Mouse (Mus musculus) embryonic facial prominence, embryonic 11.5 days (tissue): ENCODE data around the gene Ankrd52. TPM values are rescaled to one million over a fixed set of nuclear protein-coding genes. Genes with fewer than 3 reads are reported as not detected.
A peak's percentile ranks its signal among the peaks of the same experiment; 100 is the strongest.

Source experiments
- ATAC-seq: fragments of 200-750 bp; cut with Nextera tagmentation; replicated peaks from 2 replicates; pipeline ENCODE4 v1.8.0; 2017; ENCODE audit warnings: low read depth; ENCODE audit not compliant: insufficient number of reproducible peaks, low FRiP score, low TSS enrichment
- DNase-seq: peaks from one replicate; pipeline ENCODE4 v3.0.0-alpha.2; 2015; ENCODE audit warnings: low spot score
- H3K27ac ChIP-seq: fragments of 300-500 bp; sonication (generic); replicated peaks from 2 replicates; pipeline ENCODE4 v1.5.1; 2014; ENCODE audit warnings: mild to moderate bottlenecking, low read depth, low read length, control low read depth
- H3K27me3 ChIP-seq: fragments of 300-500 bp; sonication (generic); 2 replicates; pipeline ENCODE4 v1.6.1; 2014; ENCODE audit warnings: mild to moderate bottlenecking, low read length, moderate library complexity, mixed read lengths; ENCODE audit not compliant: control insufficient read depth, insufficient read depth
- H3K36me3 ChIP-seq: fragments of 300-500 bp; sonication (generic); replicated peaks from 2 replicates; pipeline ENCODE4 v1.6.1; 2014; ENCODE audit warnings: low read depth, mild to moderate bottlenecking, low read length, moderate library complexity, mixed read lengths; ENCODE audit not compliant: control insufficient read depth, insufficient read depth
- H3K4me1 ChIP-seq: fragments of 300-500 bp; sonication (generic); 2 replicates; pipeline ENCODE4 v1.6.1; 2014; ENCODE audit warnings: low read length, mixed read lengths; ENCODE audit not compliant: control insufficient read depth, insufficient read depth
- H3K4me2 ChIP-seq: fragments of 300-500 bp; sonication (generic); 2 replicates; pipeline ENCODE4 v1.6.1; 2014; ENCODE audit warnings: low read depth, mild to moderate bottlenecking, control low read depth, low read length, moderate library complexity
- H3K4me3 ChIP-seq: fragments of 300-500 bp; sonication (generic); 2 replicates; pipeline ENCODE4 v1.5.1; 2014; ENCODE audit warnings: low read depth, low read length, control low read depth
- H3K9ac ChIP-seq: fragments of 300-500 bp; sonication (generic); replicated peaks from 2 replicates; pipeline ENCODE4 v1.6.1; 2014; ENCODE audit warnings: mild to moderate bottlenecking, control low read depth, low read length
- H3K9me3 ChIP-seq: fragments of 300-500 bp; sonication (generic); replicated peaks from 2 replicates; pipeline ENCODE4 v1.6.1; 2016; ENCODE audit warnings: mild to moderate bottlenecking, low read length, inconsistent platforms, mixed read lengths; ENCODE audit not compliant: control insufficient read depth
- WGBS: fragments of 180-500 bp; shearing (Covaris S2); extraction: QIAGEN DNeasy Blood & Tissue Kit; methylation state at CpG from one replicate; pipeline ENCODE4 v1.1.7; 2014; 5-methylcytosine and 5-hydroxymethylcytosine counted together
- polyA plus RNA-seq: library from polyadenylated mRNA; unstranded; fragments of >200 nt; fragmentation: Nextera tagmentation; extraction: Ambion mirVana; gene quantifications from 2 replicates; pipeline ENCODE4 v1.2.1, GENCODE M21; 2014

Gene Ankrd52
- polyA plus RNA-seq, 1 experiment from 2014 or later, result 9.3 TPM

- Histone ChIP-seq H3K4me2 (no peak overlapping the region), H3K36me3 (peaks cover 13% of the 10 kb centered on the region), H3K27me3 (no peaks in the 10 kb centered on the region), H3K4me3 (no peak overlapping the region), H3K27ac (no peak overlapping the region), H3K9ac (no peak overlapping the region), H3K9me3 (no peaks in the 10 kb centered on the region), H3K4me1 (no peaks in the 10 kb centered on the region)
- DNase-seq (no peak), ATAC-seq (no peak)
- WGBS, result 95% methylated on average over 6 of the region's 6 CpGs
These were observed 15.1 kb upstream of the Ankrd52 start for GRCm38 (mm10) chr10:128361836-128362235.

GRCm38 (mm10) chr10:128362568-128362967 is 14.3 kb upstream of the Ankrd52 start:
- Histone ChIP-seq H3K4me3 (no peak overlapping the region), H3K27me3 (no peaks in the 10 kb centered on the region), H3K9me3 (no peaks in the 10 kb centered on the region), H3K9ac (no peak overlapping the region), H3K27ac (no peak overlapping the region), H3K4me1 (no peaks in the 10 kb centered on the region), H3K4me2 (no peak overlapping the region), H3K36me3 (peaks cover 13% of the 10 kb centered on the region)
- 53% methylated on average over 3 of the region's 3 CpGs for WGBS
- ATAC-seq (no peak), DNase-seq (peak; percentile 81)

- H3K4me1 ChIP-seq, result no peaks in the 10 kb centered on the region
- peak overlapping the region; percentile 80 for H3K4me2 ChIP-seq
- no peak overlapping the region for H3K27ac ChIP-seq
- peak overlapping the region; percentile 72 for H3K4me3 ChIP-seq
- DNase-seq, result no peak
- no peak for ATAC-seq
- no peaks in the 10 kb centered on the region for H3K9me3 ChIP-seq
- peaks cover 3% of the 10 kb centered on the region; the same call in 1 of the 2 replicates for H3K36me3 ChIP-seq
- peak overlapping the region; percentile 68 for H3K9ac ChIP-seq
- H3K27me3 ChIP-seq, result no peaks in the 10 kb centered on the region
- 18% methylated on average over 19 of the region's 19 CpGs for WGBS
These were observed 9.0 kb upstream of the Ankrd52 start for GRCm38 (mm10) chr10:128367899-128368401.

GRCm38 (mm10) chr10:128368402-128369217 is 8.3 kb upstream of the Ankrd52 start, which contains the start of gene Coq10a:
TSS of gene Coq10a (minus strand) at chr10:128368997.
- Histone ChIP-seq H3K27ac (peak within 1 kb of the TSS; percentile 91), H3K9me3 (no peaks in the 10 kb centered on the region), H3K27me3 (no peaks in the 10 kb centered on the region), H3K4me3 (peak within 1 kb of the TSS; percentile 72), H3K4me1 (no peaks in the 10 kb centered on the region), H3K9ac (peak within 1 kb of the TSS; percentile 68), H3K36me3 (peaks cover 3% of the 10 kb centered on the region; the same call in 1 of the 2 replicates), H3K4me2 (peak within 1 kb of the TSS; percentile 80)
- DNase-seq (peak; percentile 90), ATAC-seq (peak; percentile 98)
- WGBS, result under 1% methylated on average over 66 of the region's 87 CpGs

DNA sequence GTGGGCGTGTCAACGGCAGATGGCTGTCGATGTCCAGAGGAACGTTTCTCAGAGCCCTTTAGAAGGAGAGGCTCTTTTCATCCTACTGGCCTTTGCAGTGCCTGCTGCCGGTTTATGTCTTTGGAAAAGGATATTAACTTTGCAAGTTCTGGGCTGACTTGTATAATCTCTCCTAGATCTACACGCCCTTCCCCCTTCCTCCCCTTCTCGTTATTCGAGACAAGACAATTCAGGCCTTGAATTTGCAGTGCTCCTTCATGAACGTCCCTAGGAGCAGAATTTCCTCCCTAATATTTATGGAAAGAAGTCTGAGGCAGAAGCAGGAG is 7.7 kb upstream of the Ankrd52 start:
- 7% methylated on average over 9 of the region's 9 CpGs for WGBS
- ATAC-seq, result no peak; the same call in 1 of the 2 replicates
- H3K27me3 ChIP-seq, result no peaks in the 10 kb centered on the region

GRCm38 (mm10) chr10:128369599-128369998 is 7.3 kb upstream of the Ankrd52 start:
- no peaks in the 10 kb centered on the region for H3K36me3 ChIP-seq
- peak overlapping the region; percentile 68; the same call in 1 of the 2 replicates for H3K9ac ChIP-seq
- peak overlapping the region; percentile 80 for H3K4me2 ChIP-seq
- no peaks in the 10 kb centered on the region for H3K4me1 ChIP-seq
- DNase-seq (no peak), ATAC-seq (no peak)
- H3K27me3 ChIP-seq, result no peaks in the 10 kb centered on the region
- peak overlapping the region; percentile 91; the same call in 1 of the 2 replicates for H3K27ac ChIP-seq
- 77% methylated on average over 6 of the region's 6 CpGs for WGBS
- peak overlapping the region; percentile 72 for H3K4me3 ChIP-seq
- H3K9me3 ChIP-seq, result no peaks in the 10 kb centered on the region

More for the DNA sequence above, 7.7 kb upstream of the Ankrd52 start:
- Histone ChIP-seq H3K4me1 (no peaks in the 10 kb centered on the region), H3K9ac (peak overlapping the region; percentile 68), H3K9me3 (no peaks in the 10 kb centered on the region), H3K36me3 (peaks cover 3% of the 10 kb centered on the region; the same call in 1 of the 2 replicates), H3K4me3 (peak overlapping the region; percentile 72), H3K4me2 (peak overlapping the region; percentile 80), H3K27ac (peak overlapping the region; percentile 91)
- DNase-seq, result no peak

- WGBS, result 70% methylated on average over 6 of the region's 6 CpGs
- ATAC-seq (no peak), DNase-seq (no peak)
- no peak overlapping the region for H3K4me3 ChIP-seq
- no peak overlapping the region for H3K4me2 ChIP-seq
- no peaks in the 10 kb centered on the region for H3K4me1 ChIP-seq
- H3K9me3 ChIP-seq, result no peaks in the 10 kb centered on the region
- no peak overlapping the region for H3K27ac ChIP-seq
- H3K9ac ChIP-seq, result no peak overlapping the region
- H3K27me3 ChIP-seq, result no peaks in the 10 kb centered on the region
- H3K36me3 ChIP-seq, result no peaks in the 10 kb centered on the region
These were observed 6.9 kb upstream of the Ankrd52 start for GRCm38 (mm10) chr10:128370021-128370420.

- Histone ChIP-seq H3K4me1 (no peaks in the 10 kb centered on the region), H3K27me3 (no peaks in the 10 kb centered on the region), H3K9ac (no peak overlapping the region), H3K4me3 (no peak overlapping the region), H3K36me3 (no peaks in the 10 kb centered on the region), H3K27ac (no peak overlapping the region), H3K9me3 (no peaks in the 10 kb centered on the region), H3K4me2 (no peak overlapping the region)
- 49% methylated on average over 4 of the region's 4 CpGs for WGBS
- ATAC-seq, result no peak
- DNase-seq, result no peak
These were observed 6.3 kb upstream of the Ankrd52 start for GRCm38 (mm10) chr10:128370601-128371000.
